Mouse (Mus musculus) small intestine, adult 2 months (tissue): ENCODE results near the gene Gatad2a.

Experiments used
- CTCF ChIP-seq: fragments of 200-500 bp; IDR thresholded peaks from 2 replicates; pipeline ENCODE4 v1.5.1; 2012; ENCODE audit warnings: low read depth, mild to moderate bottlenecking, control low read depth, inconsistent platforms, low read length, moderate library complexity, mixed read lengths; ENCODE audit not compliant: insufficient replicate concordance, insufficient read length; ENCODE audit errors: extremely low read depth
- POLR2A ChIP-seq: fragments of 200-500 bp; IDR thresholded peaks from 2 replicates; pipeline ENCODE4 v1.6.1; 2012; ENCODE audit warnings: low read depth, mild to moderate bottlenecking, control low read depth, inconsistent platforms, low read length, moderate library complexity

DNA sequence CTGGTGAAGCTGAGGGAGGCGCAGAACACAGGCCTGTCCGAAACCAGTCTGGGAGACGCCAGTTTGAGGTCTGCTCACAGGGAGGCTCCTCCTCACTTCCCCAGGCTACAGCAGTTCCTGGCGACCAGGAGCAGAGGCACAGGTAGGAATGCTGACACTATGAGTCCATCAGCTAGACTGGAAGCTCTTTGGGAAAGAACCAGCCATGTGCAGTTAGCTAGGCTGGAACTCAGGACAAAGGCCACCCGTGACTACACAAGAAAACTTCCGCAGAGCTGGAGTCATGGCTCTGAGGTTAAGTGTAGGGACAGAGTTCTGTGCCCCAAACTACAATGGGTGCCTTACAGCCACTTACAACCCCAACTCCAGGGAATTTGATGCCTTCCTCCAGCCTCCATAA lies 98.3 kb downstream of the Gatad2a start:
- TF ChIP-seq POLR2A (no peak), CTCF (no peak)
